Mouse (Mus musculus) layer of hippocampus, postnatal 10 days (tissue): ENCODE data around the gene Ccl5. TPM values are rescaled to one million over a fixed set of nuclear protein-coding genes. Genes with fewer than 3 reads are reported as not detected.
"Not testable (repeated sequence)": the region's sequence is repeated elsewhere in the genome, so short reads cannot be mapped to it uniquely, and the experiment has no call there.

Experiments
- DNase-seq, 2 experiments: peaks; one replicate each; pipeline ENCODE4 v3.0.0; 2021; ENCODE audit warnings: low spot score in 2 of 2
- long read RNA-seq: library from polyadenylated mRNA; stranded (forward); transcript quantifications from one replicate; pipeline ENCODE4 v2.0.0, GENCODE M21; 2023
- total RNA-seq, 2 experiments: library from RNA; stranded (reverse); gene quantifications; 2 replicates each; pipeline ENCODE4 v1.2.3; 2021

The Ccl5 gene
- not detected for total RNA-seq
- long read RNA-seq: 0 reads

DNA sequence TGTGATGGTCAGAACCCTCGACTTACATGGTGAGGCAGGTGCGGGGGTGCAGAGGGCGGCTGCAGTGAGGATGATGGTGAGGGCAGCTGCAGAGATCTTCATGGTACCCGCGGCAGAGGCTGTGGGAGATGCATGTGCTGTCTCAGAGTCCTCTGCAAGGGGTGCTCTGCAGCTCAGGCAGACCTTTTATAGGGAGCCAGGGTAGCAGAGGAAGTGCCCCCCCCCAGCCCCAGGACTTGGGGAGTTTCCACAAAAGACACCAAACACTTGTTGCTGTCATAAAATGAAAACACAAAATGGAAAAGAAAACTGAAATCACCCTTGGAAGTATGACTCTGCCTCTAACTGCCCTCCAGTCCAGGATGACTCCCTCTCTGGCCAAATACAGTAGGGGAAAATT is at the start of gene Ccl5:
Ccl5 (minus strand) TSS at position 159 of the 400 bp plus-strand sequence.
- DNase-seq: no peak

DNA sequence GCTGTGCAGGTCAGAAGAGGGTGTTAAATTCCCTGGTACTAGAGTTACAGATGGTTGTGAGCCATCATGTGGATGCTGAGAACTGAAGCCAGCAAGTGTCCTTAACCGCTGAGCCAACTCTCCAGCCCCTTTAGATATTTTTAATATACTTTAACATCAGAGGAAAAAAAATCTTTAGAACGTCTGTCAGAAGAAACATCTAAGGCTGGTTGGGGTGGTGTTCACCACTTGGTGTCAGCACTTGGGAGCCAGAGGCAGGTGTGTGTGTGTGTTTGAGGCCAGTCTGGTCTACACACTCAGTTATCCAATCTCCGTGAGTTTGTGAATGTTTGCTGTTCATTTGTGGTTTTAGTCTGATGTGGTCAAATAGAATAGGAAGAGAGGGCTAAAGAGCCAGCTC is 48.7 kb upstream of the Ccl5 start:
- no peak for DNase-seq

DNA sequence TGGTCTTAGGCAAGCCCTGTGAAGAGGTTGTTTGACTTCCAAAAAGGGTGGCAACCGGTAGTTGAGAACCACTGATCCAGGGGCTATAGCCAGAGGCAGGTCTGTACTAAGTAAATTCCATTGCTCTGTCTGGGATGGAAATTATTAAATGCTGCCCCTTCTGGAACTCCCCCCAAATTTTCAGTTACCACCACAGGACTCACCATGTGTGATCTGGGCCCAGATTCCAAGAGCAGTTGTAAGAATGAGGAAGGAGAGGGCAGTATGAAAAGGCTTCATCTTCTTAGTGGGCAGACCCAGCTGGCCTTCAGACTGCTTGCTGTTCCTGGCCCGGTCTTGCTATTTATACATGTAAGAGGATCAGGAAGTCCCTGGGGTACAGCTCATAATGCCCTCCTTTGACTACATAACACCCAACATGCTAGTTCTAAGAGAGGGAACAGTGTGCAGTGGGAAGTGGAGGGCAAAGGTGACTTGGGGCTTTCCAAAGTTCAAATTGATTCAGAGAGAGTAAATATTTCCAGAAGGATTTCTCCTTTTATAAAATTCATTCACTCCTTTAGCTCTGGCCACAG is 48.0 kb upstream of the Ccl5 start, which contains the start of gene Ccl9:
Ccl9 (minus strand) TSS at position 451 of the 575 bp plus-strand sequence.
- DNase-seq: no peak

DNA sequence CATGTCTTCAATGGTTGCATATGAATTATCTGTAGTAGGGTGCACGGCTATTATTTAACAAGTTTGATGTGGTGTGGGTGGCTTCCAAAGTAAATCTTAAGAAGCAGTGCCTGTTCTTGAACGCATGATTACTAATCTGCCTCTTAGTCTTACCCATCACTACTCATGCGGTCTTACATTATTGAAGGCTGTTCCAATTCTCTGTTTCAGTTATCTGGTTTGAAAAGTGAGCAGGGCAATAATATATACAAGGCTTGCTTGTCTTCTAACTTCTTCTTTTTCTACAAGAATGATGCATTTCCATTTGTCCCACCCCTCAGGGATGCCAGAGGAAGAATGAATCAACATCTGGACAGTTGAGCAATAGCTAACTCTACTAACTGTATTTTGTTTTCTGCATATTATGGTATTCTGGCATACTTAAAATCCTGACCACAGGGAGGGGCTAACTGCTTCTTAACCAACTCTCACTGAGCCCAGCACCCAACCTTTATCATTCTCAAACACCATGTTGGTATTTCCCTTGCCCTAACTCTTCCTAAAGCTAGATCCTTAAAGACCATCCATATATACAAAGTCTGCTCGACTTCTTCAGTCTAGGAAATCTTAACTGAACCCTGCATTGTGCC is 46.7 kb upstream of the Ccl5 start:
- DNase-seq: no peak

GRCm38 (mm10) chr11:83572834-83573233 is 42.5 kb upstream of the Ccl5 start:
- no peak for DNase-seq

DNA sequence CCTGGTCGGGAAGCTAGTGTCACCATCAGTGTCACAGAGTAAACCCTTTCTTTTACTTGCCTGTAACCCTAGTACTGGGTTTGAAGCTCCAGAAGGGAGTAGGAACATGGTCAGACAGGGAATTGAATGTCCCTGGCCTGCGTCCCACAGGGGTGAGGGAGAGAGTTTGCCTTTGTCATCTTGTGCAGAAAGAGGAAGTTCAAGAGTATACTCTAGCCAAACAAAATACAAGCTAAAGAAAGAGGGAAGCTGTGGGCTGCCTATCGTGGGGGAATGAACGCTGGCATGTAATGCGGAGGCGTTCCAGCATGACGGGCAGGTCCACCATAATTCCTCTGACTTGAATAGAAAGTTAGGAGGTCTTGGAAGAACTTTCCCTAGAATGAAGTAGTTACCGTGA is 41.9 kb upstream of the Ccl5 start:
- no peak for DNase-seq

DNA sequence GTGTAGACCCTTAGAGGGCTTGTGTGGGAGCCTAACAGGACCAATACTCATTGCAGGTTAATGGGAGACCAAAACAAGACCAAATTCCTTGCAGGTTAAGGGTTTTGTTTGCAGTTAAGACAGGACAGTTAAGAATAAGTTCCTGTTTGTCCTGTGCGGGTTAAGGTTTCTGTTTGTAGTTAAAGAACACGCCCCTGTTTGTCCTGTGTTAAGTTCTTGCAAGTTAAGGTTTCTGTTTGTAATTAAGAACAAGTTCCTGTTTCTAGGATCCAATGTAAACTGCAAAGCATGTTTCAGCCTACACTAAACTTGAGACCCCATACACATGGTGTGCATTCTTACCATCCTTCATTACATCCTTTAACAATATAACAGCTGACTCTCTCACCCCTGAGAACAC is 39.9 kb upstream of the Ccl5 start:
- DNase-seq: no peak

DNA sequence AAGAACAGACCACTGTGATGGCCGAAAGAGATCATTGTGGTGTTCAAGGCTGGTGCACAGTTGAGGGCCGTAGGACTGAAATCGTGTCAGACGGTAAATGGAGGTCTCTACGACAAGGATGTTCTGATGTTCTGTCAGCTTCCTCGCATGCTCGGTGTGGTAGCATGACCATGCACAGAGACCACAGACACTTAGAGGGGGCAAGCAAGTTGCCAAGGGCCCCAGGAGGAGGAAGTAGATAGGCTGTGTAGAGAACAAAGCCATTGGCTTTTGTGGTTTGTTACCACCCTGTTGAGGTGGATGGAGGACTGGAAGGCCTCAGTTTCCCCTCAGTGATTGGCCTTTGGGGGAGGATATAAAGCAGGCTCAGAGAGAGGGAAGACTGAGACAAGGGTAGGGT is 38.9 kb upstream of the Ccl5 start:
- DNase-seq: no peak

DNA sequence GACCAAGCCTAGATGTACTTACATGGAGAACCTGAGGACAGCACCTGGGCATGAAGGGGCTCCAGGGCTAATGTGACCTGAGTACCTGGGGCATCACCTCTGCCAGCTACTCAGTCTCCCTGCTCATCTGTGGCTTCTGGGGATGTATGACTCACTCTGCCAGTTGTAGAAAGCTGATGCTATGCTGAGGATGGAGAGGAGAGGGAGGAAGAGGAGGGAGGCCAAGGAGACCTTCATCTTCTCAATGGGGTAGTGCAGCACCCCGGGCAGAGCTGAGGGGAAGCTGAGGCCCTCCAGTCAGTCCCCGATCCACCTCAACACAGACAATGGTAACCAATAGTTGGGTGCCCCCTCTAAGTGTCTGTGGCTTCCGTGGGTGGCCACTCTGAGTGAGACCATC is 38.5 kb upstream of the Ccl5 start:
- DNase-seq: no peak

DNA sequence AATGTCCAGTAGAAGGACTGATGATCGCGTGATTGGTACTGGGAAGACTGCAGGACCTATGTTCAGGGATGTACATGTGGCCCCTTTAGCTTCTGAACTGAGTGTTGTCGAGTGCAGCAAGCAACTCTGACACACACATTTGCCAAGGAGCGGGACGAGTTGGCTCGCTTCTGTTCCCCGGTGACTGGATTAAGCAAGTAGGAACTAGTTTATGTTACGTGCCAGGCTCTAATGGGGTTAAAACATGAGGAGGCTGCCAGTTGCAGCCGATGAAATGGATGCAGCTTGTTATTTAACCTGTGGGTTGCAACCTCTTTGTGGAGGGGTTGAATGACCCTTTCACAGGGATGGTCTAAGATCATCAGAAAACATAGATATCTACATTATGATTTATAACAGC is 37.7 kb upstream of the Ccl5 start:
- no peak for DNase-seq

DNA sequence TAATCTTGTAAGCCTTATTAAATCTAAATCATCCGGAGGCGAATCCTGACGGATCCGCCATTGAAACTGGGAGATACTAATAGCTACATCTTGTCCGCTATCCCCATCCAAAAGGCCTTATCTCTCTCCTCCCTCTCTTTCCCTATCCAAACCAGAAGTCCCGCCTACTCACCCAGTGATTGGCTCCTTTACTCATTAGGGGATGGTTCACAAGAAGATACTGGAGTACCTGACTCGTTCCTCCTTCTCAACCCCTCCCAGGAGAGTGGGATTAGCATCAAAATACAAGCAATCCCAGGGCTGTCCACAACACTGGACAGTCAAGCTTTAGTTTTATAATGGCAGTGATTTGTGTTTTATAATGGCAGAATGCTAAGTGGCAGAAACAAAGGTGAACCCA is 37.0 kb upstream of the Ccl5 start:
- no peak for DNase-seq

DNA sequence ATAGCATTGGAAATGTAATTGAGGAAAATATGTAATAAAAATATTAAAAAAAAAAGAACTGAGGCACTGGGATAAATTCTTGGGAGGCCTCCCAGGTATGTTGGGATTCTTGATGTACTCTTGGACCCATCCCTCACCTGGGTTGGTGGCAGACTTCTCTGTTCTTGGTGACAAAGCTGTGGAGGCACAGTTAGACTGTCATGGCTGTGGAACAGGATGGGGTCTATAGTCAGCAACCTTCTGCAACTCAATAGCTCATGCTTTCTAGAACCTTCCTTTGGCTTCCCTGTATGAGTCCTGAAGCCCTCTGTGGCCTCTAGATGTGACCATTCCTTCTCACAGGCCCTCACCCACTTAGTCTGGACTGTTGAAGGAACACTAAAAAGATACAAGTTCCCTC is 36.3 kb upstream of the Ccl5 start:
- no peak for DNase-seq

GRCm38 (mm10) chr11:83563754-83564153 is 33.4 kb upstream of the Ccl5 start:
- peak in 1 of 2 experiments; percentile 14 for DNase-seq

DNA sequence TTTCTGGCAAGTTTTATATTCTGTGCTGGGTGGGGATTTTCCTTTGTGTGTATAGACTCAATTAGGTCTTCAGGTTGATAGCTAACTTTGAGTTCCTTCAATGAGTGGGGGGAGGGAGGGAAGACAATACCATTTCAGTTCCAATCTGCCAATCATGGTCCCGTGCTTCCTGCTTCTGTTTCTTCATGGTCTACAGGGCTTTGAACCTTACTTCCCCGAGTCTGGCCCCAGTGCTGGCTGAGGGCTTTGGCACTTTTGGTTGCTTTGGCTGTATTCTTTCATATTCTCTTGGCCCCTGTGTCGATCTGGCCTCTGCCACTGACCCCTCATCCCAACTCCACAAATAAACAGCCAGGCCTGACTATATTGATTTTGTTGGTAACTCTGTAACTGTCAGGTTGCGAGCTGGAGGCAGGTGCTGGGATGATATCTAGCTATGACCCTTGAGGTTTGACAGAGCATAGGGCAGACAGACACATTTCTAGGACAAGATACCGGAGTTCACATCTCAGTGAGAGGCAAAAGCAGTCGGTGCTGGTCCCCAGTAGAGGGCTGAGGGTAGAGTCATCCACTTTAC is 32.1 kb upstream of the Ccl5 start:
- DNase-seq: no peak

- no peak for DNase-seq
Measured at GRCm38 (mm10) chr11:83560405-83560804, 30.1 kb upstream of the Ccl5 start.

DNA sequence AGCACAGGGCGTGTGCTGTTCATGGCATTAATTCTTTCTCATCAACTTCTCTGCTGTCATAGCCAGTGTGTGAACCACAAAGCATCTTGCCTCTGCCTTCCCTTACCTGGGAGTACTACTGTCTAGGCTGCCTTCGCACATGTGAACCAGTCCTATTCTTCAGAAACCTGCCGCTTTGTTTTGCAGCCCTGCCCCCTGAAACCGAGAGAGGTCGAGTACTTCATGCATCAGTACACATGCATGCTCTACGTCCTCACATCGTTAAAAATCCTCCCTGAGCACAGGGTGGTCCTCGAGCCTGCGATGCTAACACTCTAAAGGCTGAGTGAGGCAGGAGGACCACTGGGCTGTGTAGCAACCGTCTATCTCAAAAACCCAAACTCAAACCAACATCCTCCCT is 26.8 kb upstream of the Ccl5 start:
- no peak for DNase-seq

- DNase-seq: peak; percentile 24 to 40
Measured at GRCm38 (mm10) chr11:83556085-83556781, 25.9 kb upstream of the Ccl5 start.

DNA sequence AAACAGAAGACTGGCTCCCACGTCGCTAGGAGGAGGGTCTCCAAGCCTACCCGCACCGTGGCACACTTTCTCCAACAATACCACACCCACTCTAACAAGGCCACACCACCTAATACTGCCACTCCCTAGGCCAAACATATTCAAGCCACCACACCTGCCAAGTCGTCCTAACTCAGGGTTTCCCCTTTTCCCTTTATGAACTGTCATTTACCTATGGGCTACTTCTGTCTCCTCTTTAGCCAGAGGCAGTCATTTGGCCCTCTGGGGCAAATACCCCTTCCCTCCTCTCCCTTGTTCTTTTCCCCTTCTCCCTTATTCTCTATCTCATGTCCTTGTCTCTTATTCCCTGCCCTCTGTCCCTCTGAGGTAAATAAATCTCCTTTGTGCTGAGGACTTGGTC is 21.4 kb upstream of the Ccl5 start:
- no peak for DNase-seq

- not testable (repeated sequence) for DNase-seq
Measured at GRCm38 (mm10) chr11:83551037-83551436, 20.7 kb upstream of the Ccl5 start.

DNA sequence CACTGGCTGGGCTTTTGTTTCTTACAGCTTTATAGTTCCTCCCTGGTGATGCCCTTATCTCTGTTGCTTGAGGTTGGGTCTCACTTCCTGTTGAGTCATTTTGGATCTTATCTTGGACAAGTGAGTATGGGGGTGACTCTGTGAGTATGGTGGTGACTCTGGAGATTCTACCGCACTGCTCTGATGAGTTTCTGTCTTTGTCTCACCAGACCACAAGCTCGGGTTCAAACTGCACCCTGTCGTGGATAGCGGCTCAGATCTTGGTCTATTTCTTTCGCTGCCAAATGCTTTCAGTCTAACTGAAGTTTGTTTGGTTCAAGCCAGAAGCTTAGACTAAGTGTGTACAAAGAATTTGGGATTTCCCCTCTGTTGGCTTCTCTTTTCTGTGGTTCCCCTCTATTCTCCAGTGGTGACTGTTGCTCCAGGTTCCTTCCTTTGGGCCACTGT is 19.9 kb upstream of the Ccl5 start:
- DNase-seq: no peak

DNA sequence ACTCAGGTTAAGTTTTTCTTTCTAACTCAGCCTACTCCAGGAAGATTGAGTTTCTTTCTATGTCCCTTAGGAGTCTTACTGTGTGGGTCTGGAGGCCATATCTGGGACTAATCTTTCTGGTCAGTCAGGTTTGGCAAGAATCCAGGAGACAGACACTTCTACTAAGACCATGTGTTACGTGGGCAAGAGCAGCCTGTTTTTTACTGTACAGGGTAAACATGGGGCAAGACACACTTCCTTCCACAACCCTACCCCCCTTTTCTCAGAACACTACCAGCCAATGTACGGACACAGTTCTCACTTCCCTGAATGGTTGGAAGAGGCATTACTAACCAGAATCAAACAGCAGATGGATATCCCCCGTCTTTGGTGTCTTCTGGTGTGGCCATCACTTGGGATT is 13.9 kb upstream of the Ccl5 start:
- DNase-seq: no peak

DNA sequence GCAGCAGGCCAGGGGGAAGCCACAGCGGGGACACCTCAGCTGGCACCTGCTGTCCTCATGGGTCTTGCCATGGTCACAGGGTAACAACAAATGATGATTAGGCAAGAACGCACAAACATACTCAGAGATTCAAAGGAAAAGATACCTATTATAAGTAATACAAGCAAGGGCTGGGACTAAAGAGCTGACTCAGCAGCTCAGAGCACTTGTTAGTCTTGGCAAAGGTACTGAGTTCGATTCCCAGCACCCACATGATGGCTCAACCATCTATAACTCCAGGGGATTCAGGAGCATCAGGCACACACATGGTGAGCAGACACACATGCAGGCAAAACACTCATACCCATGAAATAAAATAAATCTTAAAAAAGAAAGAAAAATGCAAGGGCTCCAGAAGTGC is 11.1 kb upstream of the Ccl5 start:
- DNase-seq: no peak
